Mouse (Mus musculus) erythroid progenitor cell, adult 5-6 weeks (primary cell): ENCODE measurements around the gene Eif2b5. TPM values are rescaled to one million over a fixed set of nuclear protein-coding genes. Genes with fewer than 3 reads are reported as not detected.
"Not testable (repeated sequence)": the region's sequence is repeated elsewhere in the genome, so short reads cannot be mapped to it uniquely, and the experiment has no call there.

Experiments used
- ATAC-seq: replicated peaks from 2 replicates; pipeline ENCODE4 v1.8.0; 2016; ENCODE audit warnings: moderate number of reproducible peaks, mild to moderate bottlenecking, moderate TSS enrichment, inconsistent platforms; ENCODE audit not compliant: poor library complexity, low FRiP score, severe bottlenecking
- total RNA-seq, 2 experiments: library from RNA; stranded (forward) in 1 of 2; stranded (reverse) in 1 of 2; fragments of 150-400 nt in 1 of 2; fragments of 186-747, 209-891 nt in 1 of 2; gene quantifications; 2 replicates each; pipeline versions ENCODE4 v1.2.3 to v1.2.4; 2015 to 2017; ENCODE audit warnings: low replicate concordance in 2 of 2

Eif2b5 gene
- total RNA-seq, 2 experiments from 2014 or later: 11.5 to 54.9 TPM

GRCm38 (mm10) chr16:20488151-20488550, 10.5 kb upstream of the Eif2b5 start:
- ATAC-seq: no peak

DNA sequence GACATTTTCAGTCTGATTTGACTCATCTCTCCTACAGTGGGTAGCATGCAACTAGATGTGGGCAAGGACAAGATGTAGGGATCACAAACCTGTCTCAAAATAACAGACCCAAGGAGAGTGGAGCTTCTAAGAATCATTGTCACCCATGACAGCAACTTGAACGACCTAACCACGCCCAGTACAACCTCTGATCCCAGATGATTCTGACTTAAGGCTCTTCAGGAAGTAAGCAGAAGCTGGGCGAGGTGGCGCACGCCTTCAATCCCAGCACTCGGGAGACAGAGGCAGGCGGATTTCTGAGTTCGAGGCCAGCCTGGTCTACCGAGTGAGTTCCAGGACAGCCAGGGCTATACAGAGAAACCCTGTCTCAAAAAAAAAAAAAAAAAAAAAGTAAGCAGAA, 9.9 kb upstream of the Eif2b5 start:
- not testable (repeated sequence) for ATAC-seq

GRCm38 (mm10) chr16:20489233-20489632, 9.4 kb upstream of the Eif2b5 start:
- ATAC-seq: no peak

GRCm38 (mm10) chr16:20490581-20490980, 8.0 kb upstream of the Eif2b5 start:
- ATAC-seq: no peak

DNA sequence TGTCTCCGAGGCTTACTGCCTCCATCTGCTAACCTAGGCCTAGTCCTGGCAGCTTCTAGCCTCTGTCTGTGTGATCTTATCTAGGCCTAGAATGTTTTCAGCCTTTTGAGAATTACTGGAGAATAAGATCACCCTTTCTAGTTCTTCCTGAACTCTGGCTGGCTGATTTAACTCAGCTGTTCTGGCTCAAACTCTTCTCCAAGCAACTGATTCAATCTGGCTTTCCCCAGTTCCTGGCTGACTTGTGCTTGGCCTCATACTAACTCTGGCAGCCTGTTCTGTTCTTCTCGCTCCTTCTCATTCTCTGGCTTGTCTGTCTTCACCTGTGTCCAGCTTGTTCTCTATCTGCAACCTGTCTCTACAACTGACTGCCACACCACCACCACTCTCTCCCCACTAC, 7.3 kb upstream of the Eif2b5 start:
- no peak for ATAC-seq

DNA sequence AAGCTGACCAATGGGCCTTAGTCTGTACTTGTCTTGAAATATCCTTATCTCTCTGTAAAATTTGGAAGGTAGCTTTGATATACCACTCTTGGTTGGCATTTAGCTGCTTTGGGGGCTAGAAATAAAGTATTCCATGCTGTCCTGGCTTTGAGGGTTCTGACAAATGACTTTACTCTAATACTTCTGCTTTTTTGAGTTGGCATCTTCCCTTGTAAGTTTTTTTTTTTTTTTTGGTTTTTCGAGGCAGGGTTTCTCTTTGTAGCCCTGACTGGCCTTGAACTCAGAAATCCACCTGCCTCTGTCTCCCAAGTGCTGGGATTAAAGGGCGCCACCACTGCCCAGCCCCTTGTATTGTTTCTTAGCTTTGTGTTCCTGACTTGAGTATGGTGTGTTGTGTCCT, 5.2 kb upstream of the Eif2b5 start:
- ATAC-seq: no peak

GRCm38 (mm10) chr16:20496671-20497600, 1.7 kb upstream of the Eif2b5 start:
- peak; percentile 72 for ATAC-seq

DNA sequence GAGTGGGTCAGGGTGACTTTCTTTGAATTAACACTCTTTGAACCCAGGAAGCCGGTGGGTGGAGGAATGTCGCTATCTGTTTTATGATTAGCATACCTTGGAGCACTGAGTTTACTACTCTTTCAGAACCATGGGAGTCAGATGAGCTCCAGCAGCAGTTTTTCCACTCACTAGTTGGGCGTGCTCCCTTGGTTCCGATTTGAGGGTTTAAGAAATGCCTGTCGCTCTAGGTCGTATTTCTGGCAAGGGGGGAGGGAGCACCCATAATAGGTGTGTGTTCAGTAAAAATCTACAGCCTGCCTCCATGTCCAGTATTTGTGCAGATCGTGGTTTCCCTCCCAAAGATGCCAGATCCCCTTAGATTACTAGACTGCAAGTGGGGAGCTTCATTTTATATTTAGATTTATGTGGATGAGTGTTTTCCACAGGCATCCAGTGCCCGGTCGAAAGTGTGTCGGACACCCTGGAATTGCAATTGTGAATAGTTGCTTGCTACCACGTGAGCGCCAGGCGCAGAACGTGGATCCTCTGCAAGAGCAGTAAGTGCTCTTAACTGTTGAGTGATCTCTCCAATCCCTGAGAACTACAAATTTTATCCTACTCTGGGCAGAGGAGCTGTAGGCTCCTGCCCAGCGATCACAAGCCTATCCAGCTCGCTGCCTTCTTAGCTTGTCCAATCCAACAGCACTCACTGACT, 489 bp upstream of the Eif2b5 start:
- ATAC-seq: no peak

DNA sequence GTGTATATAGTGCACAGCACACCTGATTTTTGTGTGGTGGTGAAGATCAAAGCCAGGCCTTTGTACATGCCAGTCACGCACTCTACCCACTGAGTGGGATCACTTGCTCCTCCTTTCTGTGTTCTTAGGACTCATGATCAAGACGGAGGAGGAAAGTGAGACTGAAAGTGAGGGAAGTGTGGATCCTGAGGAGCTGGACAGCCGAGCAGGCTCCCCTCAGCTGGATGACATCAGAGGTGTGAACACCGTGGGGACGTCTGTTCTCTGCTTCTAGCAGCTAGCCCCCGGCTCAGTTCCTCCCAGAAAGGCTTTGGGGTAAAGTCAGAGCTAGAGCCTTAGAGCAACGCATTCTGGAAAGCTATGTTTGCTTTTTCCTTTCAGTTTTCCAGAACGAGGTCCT, 7.4 kb downstream of the Eif2b5 start:
- ATAC-seq: no peak

DNA sequence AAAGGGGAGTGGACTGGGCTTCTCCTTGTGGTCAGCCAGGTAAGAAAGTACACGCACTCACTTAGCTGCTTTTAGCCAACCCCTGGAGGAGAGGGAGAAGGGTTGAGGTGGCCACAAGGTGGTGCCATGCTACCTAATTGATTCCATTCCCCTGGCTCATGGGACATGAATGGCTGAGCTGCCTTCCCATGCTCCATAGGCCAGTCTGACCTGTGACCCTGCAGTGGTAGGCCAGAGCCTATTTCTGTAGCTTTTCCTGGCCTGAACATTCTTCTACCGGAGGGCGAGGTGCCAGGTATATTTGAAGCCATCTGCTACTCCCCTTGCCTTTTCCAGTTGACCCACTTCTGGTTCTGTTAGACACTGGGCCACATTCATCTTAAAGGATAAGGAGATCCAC, 10.7 kb downstream of the Eif2b5 start:
- ATAC-seq: no peak; the same call in 1 of the 2 replicates

GRCm38 (mm10) chr16:20511277-20511847, 12.7 kb downstream of the Eif2b5 start:
- no peak for ATAC-seq

GRCm38 (mm10) chr16:20516032-20516431, 17.4 kb downstream of the Eif2b5 start:
- ATAC-seq: no peak

DNA sequence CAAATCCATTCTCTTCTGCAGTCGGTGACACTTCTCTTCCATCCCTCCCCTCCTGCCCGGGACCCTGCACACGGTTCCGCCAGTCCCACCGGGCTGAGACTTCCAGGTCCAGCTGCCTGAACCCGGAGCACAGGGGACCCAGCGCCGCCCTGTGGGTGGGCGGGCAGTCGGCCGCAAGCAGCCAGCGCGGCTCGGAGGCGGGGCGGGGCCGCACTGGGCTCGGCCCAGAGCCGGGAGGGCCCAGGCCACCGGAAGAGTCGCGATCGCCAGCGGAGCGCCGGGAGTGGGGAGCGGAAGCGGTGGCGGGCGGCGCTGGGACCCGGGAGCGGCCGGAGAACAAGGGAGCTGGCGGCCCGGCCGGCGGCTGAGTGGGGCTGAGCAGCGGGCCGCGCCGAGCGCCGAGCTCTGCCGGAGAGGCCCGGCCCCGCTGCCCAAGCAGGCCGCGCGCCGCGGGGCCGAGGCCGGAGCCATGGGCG, 18.1 kb downstream of the Eif2b5 start, which contains the start of gene Dvl3:
Dvl3 (plus strand) TSS at position 257 of the 476 bp plus-strand sequence.
- ATAC-seq: peak; percentile 96

DNA sequence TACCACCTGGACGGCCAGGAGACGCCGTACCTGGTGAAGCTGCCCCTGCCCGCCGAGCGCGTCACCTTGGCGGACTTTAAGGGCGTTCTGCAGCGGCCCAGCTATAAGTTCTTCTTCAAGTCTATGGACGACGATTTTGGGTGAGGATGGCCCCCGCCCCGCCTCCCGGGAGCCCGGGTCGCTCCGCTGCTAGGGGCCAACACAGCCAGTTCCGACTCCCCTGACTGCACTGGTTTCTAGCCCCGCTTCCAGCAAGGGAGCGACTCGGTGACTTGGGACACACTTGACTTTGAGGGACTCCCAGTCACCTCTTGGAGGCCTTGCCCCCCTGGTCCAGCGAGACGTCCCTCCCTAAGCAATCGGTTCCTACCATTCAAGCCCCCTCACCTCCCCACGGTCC, 18.6 kb downstream of the Eif2b5 start:
- ATAC-seq: peak; percentile 40

GRCm38 (mm10) chr16:20517701-20518374, 19.2 kb downstream of the Eif2b5 start:
- 0 out of 2 replicates have a peak, but pooled peaks have one; percentile 7 for ATAC-seq

- ATAC-seq: no peak
Measured at GRCm38 (mm10) chr16:20523886-20524285, 25.3 kb downstream of the Eif2b5 start.

GRCm38 (mm10) chr16:20528779-20529178, 30.2 kb downstream of the Eif2b5 start:
- no peak for ATAC-seq

GRCm38 (mm10) chr16:20529375-20529774, 30.8 kb downstream of the Eif2b5 start:
- no peak for ATAC-seq

DNA sequence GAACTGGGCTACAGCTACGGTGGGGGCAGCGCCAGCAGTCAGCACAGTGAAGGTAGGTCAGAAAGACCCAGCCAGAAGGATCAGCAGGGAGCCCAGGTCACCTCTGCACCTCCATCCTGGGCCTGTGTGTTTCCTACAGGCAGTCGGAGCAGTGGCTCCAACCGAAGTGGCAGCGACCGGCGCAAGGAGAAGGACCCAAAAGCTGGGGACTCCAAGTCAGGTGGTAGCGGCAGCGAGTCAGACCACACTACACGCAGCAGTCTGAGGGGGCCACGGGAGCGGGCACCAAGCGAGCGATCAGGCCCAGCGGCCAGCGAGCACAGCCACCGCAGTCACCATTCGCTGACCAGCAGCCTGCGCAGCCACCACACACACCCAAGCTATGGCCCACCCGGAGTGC, 32.3 kb downstream of the Eif2b5 start:
- ATAC-seq: no peak
